Mouse (Mus musculus): ENCODE data around the gene Smarcad1. TPM values are rescaled to one million over a fixed set of nuclear protein-coding genes. Genes with fewer than 3 reads are reported as not detected.
A peak's percentile ranks its signal among the peaks of the same experiment; 100 is the strongest.
"Not testable (repeated sequence)": the region's sequence is repeated elsewhere in the genome, so short reads cannot be mapped to it uniquely, and the experiment has no call there.

Smarcad1 gene
- polyA plus RNA-seq, 1 experiment: 19.5 TPM

GRCm38 (mm10) chr6:65043241-65043640 is 858 bp downstream of the Smarcad1 start:
- H3K27ac ChIP-seq (ENCODE audit: control insufficient read depth, insufficient read depth, low read depth, low read length, poor library complexity): peak overlapping the region; percentile 89
- H3K4me3 ChIP-seq (replicated peaks; ENCODE audit: control insufficient read depth, low read depth, low read length): peak overlapping the region; percentile 85
- TF ChIP-seq POLR2A (IDR thresholded peaks at IDR 0.05; ENCODE audit: borderline replicate concordance, control insufficient read depth, low read depth, low read length) (no peak), CTCF (IDR thresholded peaks at IDR 0.05; ENCODE audit: control insufficient read depth, insufficient read depth, low read length) (no peak)
- WGBS: 7% methylated on average over 7 of the region's 7 CpGs
- H3K4me1 ChIP-seq (ENCODE audit: control insufficient read depth, insufficient read depth, low read length): no peaks in the 10 kb centered on the region; the same call in 1 of the 2 replicates

- H3K4me1 ChIP-seq (ENCODE audit: control insufficient read depth, insufficient read depth, low read length): no peaks in the 10 kb centered on the region
- no peak overlapping the region for H3K27ac ChIP-seq (ENCODE audit: control insufficient read depth, insufficient read depth, low read depth, low read length, poor library complexity)
- TF ChIP-seq POLR2A (IDR thresholded peaks at IDR 0.05; ENCODE audit: borderline replicate concordance, control insufficient read depth, low read depth, low read length) (no peak), CTCF (IDR thresholded peaks at IDR 0.05; ENCODE audit: control insufficient read depth, insufficient read depth, low read length) (no peak)
- no peak overlapping the region for H3K4me3 ChIP-seq (replicated peaks; ENCODE audit: control insufficient read depth, low read depth, low read length)
- 87% methylated on average over 4 of the region's 4 CpGs for WGBS
Measured at GRCm38 (mm10) chr6:65049100-65049499, 6.7 kb downstream of the Smarcad1 start.

GRCm38 (mm10) chr6:65056620-65057019 is 14.2 kb downstream of the Smarcad1 start:
- H3K4me3 ChIP-seq (replicated peaks; ENCODE audit: control insufficient read depth, low read depth, low read length): no peak overlapping the region
- TF ChIP-seq POLR2A (IDR thresholded peaks at IDR 0.05; ENCODE audit: borderline replicate concordance, control insufficient read depth, low read depth, low read length) (no peak), CTCF (IDR thresholded peaks at IDR 0.05; ENCODE audit: control insufficient read depth, insufficient read depth, low read length) (no peak)
- no peak overlapping the region for H3K27ac ChIP-seq (ENCODE audit: control insufficient read depth, insufficient read depth, low read depth, low read length, poor library complexity)
- no peaks in the 10 kb centered on the region for H3K4me1 ChIP-seq (ENCODE audit: control insufficient read depth, insufficient read depth, low read length)
- WGBS: 83% methylated on average over 5 of the region's 5 CpGs

- H3K4me3 ChIP-seq (replicated peaks; ENCODE audit: control insufficient read depth, low read depth, low read length); H3K27ac ChIP-seq (ENCODE audit: control insufficient read depth, insufficient read depth, low read depth, low read length, poor library complexity); H3K4me1 ChIP-seq (ENCODE audit: control insufficient read depth, insufficient read depth, low read length): not testable (repeated sequence)
- WGBS: 64% methylated on average over 4 of the region's 4 CpGs
Measured at GRCm38 (mm10) chr6:65057137-65057536, 14.8 kb downstream of the Smarcad1 start.

GRCm38 (mm10) chr6:65061049-65061448 is 18.7 kb downstream of the Smarcad1 start:
- no peaks in the 10 kb centered on the region for H3K4me1 ChIP-seq (ENCODE audit: control insufficient read depth, insufficient read depth, low read length)
- 85% methylated on average over 1 of the region's 1 CpGs for WGBS
- no peak overlapping the region for H3K27ac ChIP-seq (ENCODE audit: control insufficient read depth, insufficient read depth, low read depth, low read length, poor library complexity)
- no peak overlapping the region for H3K4me3 ChIP-seq (replicated peaks; ENCODE audit: control insufficient read depth, low read depth, low read length)
- TF ChIP-seq CTCF (IDR thresholded peaks at IDR 0.05; ENCODE audit: control insufficient read depth, insufficient read depth, low read length): no peak
- no peak for TF ChIP-seq POLR2A (IDR thresholded peaks at IDR 0.05; ENCODE audit: borderline replicate concordance, control insufficient read depth, low read depth, low read length)

- H3K27ac ChIP-seq (ENCODE audit: control insufficient read depth, insufficient read depth, low read depth, low read length, poor library complexity): no peak overlapping the region
- H3K4me1 ChIP-seq (ENCODE audit: control insufficient read depth, insufficient read depth, low read length): no peaks in the 10 kb centered on the region
- H3K4me3 ChIP-seq (replicated peaks; ENCODE audit: control insufficient read depth, low read depth, low read length): no peak overlapping the region
- 84% methylated on average over 2 of the region's 2 CpGs for WGBS
- TF ChIP-seq CTCF (IDR thresholded peaks at IDR 0.05; ENCODE audit: control insufficient read depth, insufficient read depth, low read length): no peak
- TF ChIP-seq POLR2A (IDR thresholded peaks at IDR 0.05; ENCODE audit: borderline replicate concordance, control insufficient read depth, low read depth, low read length): no peak
Measured at GRCm38 (mm10) chr6:65075201-65075600, 32.8 kb downstream of the Smarcad1 start.

- TF ChIP-seq CTCF (IDR thresholded peaks at IDR 0.05; ENCODE audit: control insufficient read depth, insufficient read depth, low read length) (no peak), POLR2A (IDR thresholded peaks at IDR 0.05; ENCODE audit: borderline replicate concordance, control insufficient read depth, low read depth, low read length) (no peak)
- 58% methylated on average over 1 of the region's 1 CpGs for WGBS
- H3K27ac ChIP-seq (ENCODE audit: control insufficient read depth, insufficient read depth, low read depth, low read length, poor library complexity): no peak overlapping the region
- no peak overlapping the region for H3K4me3 ChIP-seq (replicated peaks; ENCODE audit: control insufficient read depth, low read depth, low read length)
- no peaks in the 10 kb centered on the region for H3K4me1 ChIP-seq (ENCODE audit: control insufficient read depth, insufficient read depth, low read length)
Measured at GRCm38 (mm10) chr6:65079139-65079538, 36.8 kb downstream of the Smarcad1 start.

GRCm38 (mm10) chr6:65114902-65115301 is 72.5 kb downstream of the Smarcad1 start:
- WGBS: 18% methylated on average over 2 of the region's 2 CpGs
- no peak overlapping the region for H3K4me3 ChIP-seq (replicated peaks; ENCODE audit: control insufficient read depth, low read depth, low read length)
- H3K27ac ChIP-seq (ENCODE audit: control insufficient read depth, insufficient read depth, low read depth, low read length, poor library complexity): no peak overlapping the region
- no peak for TF ChIP-seq POLR2A (IDR thresholded peaks at IDR 0.05; ENCODE audit: borderline replicate concordance, control insufficient read depth, low read depth, low read length)
- no peak for TF ChIP-seq CTCF (IDR thresholded peaks at IDR 0.05; ENCODE audit: control insufficient read depth, insufficient read depth, low read length)
- no peaks in the 10 kb centered on the region for H3K4me1 ChIP-seq (ENCODE audit: control insufficient read depth, insufficient read depth, low read length)

- TF ChIP-seq POLR2A (IDR thresholded peaks at IDR 0.05; ENCODE audit: borderline replicate concordance, control insufficient read depth, low read depth, low read length) (no peak), CTCF (IDR thresholded peaks at IDR 0.05; ENCODE audit: control insufficient read depth, insufficient read depth, low read length) (no peak)
- H3K4me3 ChIP-seq (replicated peaks; ENCODE audit: control insufficient read depth, low read depth, low read length): no peak overlapping the region
- WGBS: 92% methylated on average over 1 of the region's 1 CpGs
- no peak overlapping the region for H3K27ac ChIP-seq (ENCODE audit: control insufficient read depth, insufficient read depth, low read depth, low read length, poor library complexity)
- no peaks in the 10 kb centered on the region for H3K4me1 ChIP-seq (ENCODE audit: control insufficient read depth, insufficient read depth, low read length)
Measured at GRCm38 (mm10) chr6:65117540-65117939, 75.2 kb downstream of the Smarcad1 start.

Data from bone marrow, adult 2 months (tissue).